Mouse (Mus musculus): ENCODE measurements around the gene Cstad. TPM values are rescaled to one million over a fixed set of nuclear protein-coding genes. Genes with fewer than 3 reads are reported as not detected.

Gene Cstad
- total and polyA plus RNA-seq, 3 experiments = not detected

DNA sequence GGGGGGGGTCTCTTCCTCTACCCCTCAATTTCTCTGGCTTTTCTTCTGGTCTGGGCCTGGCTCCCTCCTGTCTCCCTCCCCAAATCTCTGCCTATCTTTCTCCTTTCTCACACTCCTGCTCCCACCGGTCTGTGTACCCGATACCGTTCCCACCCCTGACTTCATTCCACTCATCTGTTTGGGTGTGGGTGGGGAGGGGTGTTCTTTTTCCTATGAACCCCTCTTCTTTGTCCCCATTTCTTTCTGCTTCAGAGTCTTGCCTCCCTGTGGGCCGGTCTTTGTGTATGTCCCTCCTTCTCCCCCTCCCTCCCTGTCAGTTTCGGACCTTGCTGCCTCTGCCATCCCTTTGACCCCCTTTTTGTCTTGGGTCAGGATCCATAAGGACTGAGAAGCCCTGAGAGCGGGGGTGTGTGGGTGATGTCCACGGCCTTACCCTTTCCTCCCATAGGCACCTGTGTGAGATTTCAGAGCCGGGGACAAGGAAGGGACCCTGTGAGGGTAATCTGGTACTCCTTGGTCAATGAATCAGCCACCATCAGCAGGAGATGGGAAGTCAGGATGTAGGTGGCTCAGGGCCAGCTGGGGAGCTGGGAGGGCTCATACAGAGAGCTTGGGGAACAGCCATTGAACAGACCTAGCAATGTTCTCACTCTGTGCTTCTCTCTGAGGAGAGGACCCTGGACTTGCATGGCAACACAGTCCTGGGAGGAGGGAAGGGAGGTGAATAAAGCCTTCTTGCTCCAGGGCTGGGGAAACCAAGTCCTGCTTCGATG is 19.5 kb downstream of the Cstad start:
- no peak overlapping the region for H3K9ac ChIP-seq (ENCODE audit: control insufficient read depth, low read depth, low read length, poor library complexity, severe bottlenecking)
- H3K9me3 ChIP-seq (replicated peaks; ENCODE audit: insufficient read depth, low read length) = no peaks in the 10 kb centered on the region
- DNase-seq (ENCODE audit: low read depth, low spot score) = no peak
- H3K27ac ChIP-seq (ENCODE audit: control insufficient read depth, low read depth, low read length) = no peak overlapping the region
- no peaks in the 10 kb centered on the region for H3K36me3 ChIP-seq (ENCODE audit: control insufficient read depth in 1 of 2, insufficient read depth in 2 of 2, low read length in 2 of 2)
- TF ChIP-seq TCF12 (IDR thresholded peaks at IDR 0.05; ENCODE audit: low read depth, low read length) (no peak), TBP (IDR thresholded peaks at IDR 0.05; ENCODE audit: low read depth, low read length) (no peak), ZMIZ1 (IDR thresholded peaks at IDR 0.05; ENCODE audit: low read depth, low read length) (no peak), EP300 (IDR thresholded peaks at IDR 0.05; ENCODE audit: low read depth in 1 of 2, low read length in 2 of 2) (no peak), USF2 (IDR thresholded peaks at IDR 0.05; ENCODE audit: borderline replicate concordance in 1 of 2, insufficient read depth in 1 of 2, low read depth in 1 of 2, low read length in 2 of 2) (no peak), RAD21 (IDR thresholded peaks at IDR 0.05; ENCODE audit: low read depth, low read length) (no peak), POLR2AphosphoS5 (IDR thresholded peaks at IDR 0.05; ENCODE audit: borderline replicate concordance, low read depth, low read length) (no peak), CHD1 (IDR thresholded peaks at IDR 0.05; ENCODE audit: low read depth, low read length) (no peak), UBTF (IDR thresholded peaks at IDR 0.05; ENCODE audit: borderline replicate concordance, insufficient read depth, low read depth, low read length) (no peak), MYC (IDR thresholded peaks at IDR 0.05; ENCODE audit: low read depth, low read length) (no peak), RCOR1 (IDR thresholded peaks at IDR 0.05; ENCODE audit: low read depth, low read length) (no peak), ELF1 (IDR thresholded peaks at IDR 0.05; ENCODE audit: low read depth, low read length) (no peak)
- no peaks in the 10 kb centered on the region for H3K4me1 ChIP-seq (ENCODE audit: control insufficient read depth in 1 of 2, insufficient read depth in 2 of 2, low read length in 2 of 2)
- peaks cover 9 to 11% of the 10 kb centered on the region in 2 experiments for H3K27me3 ChIP-seq (ENCODE audit: control insufficient read depth in 1 of 2, insufficient read depth in 2 of 2, low read length in 2 of 2)
- H3K4me3 ChIP-seq (ENCODE audit: control insufficient read depth in 1 of 2, insufficient read depth in 1 of 2, low read depth in 2 of 2, low read length in 2 of 2) = no peak overlapping the region
- H3K79me2 ChIP-seq (ENCODE audit: control insufficient read depth, insufficient read depth, low read length, poor library complexity) = no peaks in the 10 kb centered on the region

DNA sequence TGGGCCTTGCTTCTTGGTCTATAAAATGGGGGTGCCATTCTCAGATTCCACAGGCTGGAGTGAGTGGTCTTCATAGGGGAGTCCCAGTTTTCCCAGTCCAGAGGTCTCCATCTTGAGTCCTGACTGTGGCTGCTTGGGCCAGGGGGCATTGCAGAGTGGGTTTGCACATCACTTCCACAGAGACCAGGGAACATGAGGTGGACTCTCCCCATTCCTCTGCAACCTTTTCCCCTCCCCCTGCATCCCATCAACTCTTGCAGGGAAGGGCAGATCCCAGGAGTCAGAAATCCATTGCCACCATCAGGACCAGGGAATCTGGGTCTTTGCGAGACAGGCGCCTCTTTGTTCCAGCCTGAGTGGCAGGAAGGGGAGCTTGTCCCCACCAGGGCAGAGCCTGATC is 21.0 kb downstream of the Cstad start:
- TF ChIP-seq ZMIZ1 (IDR thresholded peaks at IDR 0.05; ENCODE audit: low read depth, low read length) (no peak), SIN3A (IDR thresholded peaks at IDR 0.05; ENCODE audit: low read length) (no peak)

More for the DNA sequence above, 21.0 kb downstream of the Cstad start:
- H3K4me1 ChIP-seq (ENCODE audit: control insufficient read depth in 1 of 2, insufficient read depth in 2 of 2, low read length in 2 of 2) = no peaks in the 10 kb centered on the region
- peaks cover 11 to 12% of the 10 kb centered on the region in 2 experiments for H3K27me3 ChIP-seq (ENCODE audit: control insufficient read depth in 1 of 2, insufficient read depth in 2 of 2, low read length in 2 of 2)
- H3K27ac ChIP-seq (ENCODE audit: control insufficient read depth, low read depth, low read length) = no peak overlapping the region
- DNase-seq (ENCODE audit: low read depth, low spot score) = no peak
- H3K4me3 ChIP-seq (ENCODE audit: control insufficient read depth in 1 of 2, insufficient read depth in 1 of 2, low read depth in 2 of 2, low read length in 2 of 2) = no peak overlapping the region
- no peaks in the 10 kb centered on the region for H3K79me2 ChIP-seq (ENCODE audit: control insufficient read depth, insufficient read depth, low read length, poor library complexity)
- no peak overlapping the region for H3K9ac ChIP-seq (ENCODE audit: control insufficient read depth, low read depth, low read length, poor library complexity, severe bottlenecking)
- no peaks in the 10 kb centered on the region for H3K36me3 ChIP-seq (ENCODE audit: control insufficient read depth in 1 of 2, insufficient read depth in 2 of 2, low read length in 2 of 2)
- no peaks in the 10 kb centered on the region for H3K9me3 ChIP-seq (replicated peaks; ENCODE audit: insufficient read depth, low read length)

All from MEL (cell line).